Mouse (Mus musculus): ENCODE results near the gene Snrpa1. TPM values are rescaled to one million over a fixed set of nuclear protein-coding genes. Genes with fewer than 3 reads are reported as not detected.

Gene Snrpa1
- polyA plus RNA-seq, 1 experiment from 2014 or later, result 252 TPM

DNA sequence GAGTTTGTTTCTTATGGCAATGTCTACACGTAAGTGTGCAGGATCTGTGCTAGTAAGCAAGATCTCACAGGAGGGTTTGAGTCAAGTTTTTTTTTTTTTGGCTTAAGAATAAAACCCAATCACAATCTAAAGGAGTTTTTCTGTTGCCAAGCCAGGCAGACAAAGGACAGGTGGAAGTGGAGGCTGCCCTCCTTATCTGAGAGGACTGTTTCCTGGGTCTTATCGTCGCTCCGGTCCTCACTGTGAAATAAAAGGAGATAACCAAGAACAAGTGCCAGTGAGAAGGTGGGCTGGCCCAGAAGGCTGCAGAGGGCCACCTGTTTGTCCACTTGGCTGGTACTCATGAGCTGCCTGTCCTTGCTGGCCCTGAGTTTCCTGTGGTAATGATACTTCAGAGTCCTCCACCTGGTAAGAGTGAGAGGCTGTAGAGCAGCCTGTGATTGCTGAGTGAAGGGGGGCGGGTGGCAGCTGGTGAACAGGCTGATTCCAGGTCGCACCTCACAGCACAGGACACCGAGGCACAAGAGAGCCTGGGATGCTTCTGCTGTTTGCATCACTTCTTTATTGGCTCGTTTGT is 58.2 kb downstream of the Snrpa1 start:
- WGBS, result 65% methylated on average over 8 of the region's 8 CpGs
- H3K9ac ChIP-seq (replicated peaks), result no peak overlapping the region
- ATAC-seq (ENCODE audit: insufficient number of reproducible peaks, insufficient read depth, low FRiP score, low TSS enrichment, low read depth), result no peak
- no peak overlapping the region for H3K27ac ChIP-seq
- no peaks in the 10 kb centered on the region for H3K27me3 ChIP-seq
- H3K9me3 ChIP-seq, result no peaks in the 10 kb centered on the region
- no peak overlapping the region for H3K4me2 ChIP-seq
- H3K4me1 ChIP-seq (replicated peaks), result peaks cover 51% of the 10 kb centered on the region
- H3K36me3 ChIP-seq, result peaks cover 16% of the 10 kb centered on the region; the same call in 1 of the 2 replicates
- H3K4me3 ChIP-seq (replicated peaks), result no peak overlapping the region

DNA sequence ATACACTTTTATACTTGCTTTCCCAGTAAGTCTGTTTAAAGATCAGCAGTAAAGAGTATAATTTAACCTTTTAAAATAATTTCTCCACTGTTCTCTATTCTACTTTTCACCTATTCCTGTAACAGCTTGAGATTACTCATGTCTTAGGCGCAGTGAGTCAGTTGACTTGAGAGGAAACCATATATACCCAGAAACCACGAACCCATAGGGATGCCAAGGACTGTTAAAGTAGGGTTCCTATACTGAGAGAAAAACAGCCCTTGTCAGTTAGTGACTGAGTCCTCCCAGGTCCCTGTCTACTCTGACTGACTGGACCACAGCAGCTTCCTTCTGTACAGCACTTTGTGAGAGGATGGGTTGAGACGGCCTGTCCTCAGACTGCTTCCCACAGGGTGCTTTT is 59.2 kb downstream of the Snrpa1 start:
- Histone ChIP-seq H3K4me1 (replicated peaks) (peaks cover 44% of the 10 kb centered on the region), H3K9me3 (no peaks in the 10 kb centered on the region), H3K27me3 (no peaks in the 10 kb centered on the region), H3K9ac (replicated peaks) (no peak overlapping the region), H3K27ac (no peak overlapping the region), H3K4me2 (no peak overlapping the region), H3K4me3 (replicated peaks) (no peak overlapping the region), H3K36me3 (peaks cover 11% of the 10 kb centered on the region; the same call in 1 of the 2 replicates)
- WGBS, result 86% methylated on average over 3 of the region's 3 CpGs
- ATAC-seq (ENCODE audit: insufficient number of reproducible peaks, insufficient read depth, low FRiP score, low TSS enrichment, low read depth), result no peak

DNA sequence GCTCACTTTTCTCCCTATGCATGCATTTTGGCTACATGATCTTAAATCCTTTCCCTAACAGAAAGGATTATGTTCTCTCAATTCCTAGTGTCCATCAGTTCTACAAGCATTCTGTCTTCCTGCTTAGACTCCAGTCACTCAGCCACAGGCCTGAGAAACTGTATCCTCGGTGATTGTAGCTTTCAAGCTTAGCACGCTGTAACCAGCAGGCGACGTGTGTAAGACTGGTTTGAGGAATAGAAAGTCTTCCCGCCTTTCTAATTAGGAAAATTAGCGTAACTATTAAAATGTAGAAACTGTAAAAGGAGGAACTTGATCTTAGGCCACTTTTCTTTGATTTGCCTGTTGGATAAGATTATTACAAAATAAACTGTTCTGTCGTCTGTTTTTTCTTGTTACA is 60.0 kb downstream of the Snrpa1 start:
- peaks cover 11% of the 10 kb centered on the region; the same call in 1 of the 2 replicates for H3K36me3 ChIP-seq
- no peak overlapping the region for H3K4me3 ChIP-seq (replicated peaks)
- 76% methylated on average over 7 of the region's 7 CpGs for WGBS
- H3K27ac ChIP-seq, result no peak overlapping the region
- H3K4me1 ChIP-seq (replicated peaks), result peaks cover 37% of the 10 kb centered on the region
- no peaks in the 10 kb centered on the region for H3K27me3 ChIP-seq
- H3K9ac ChIP-seq (replicated peaks), result no peak overlapping the region
- no peaks in the 10 kb centered on the region for H3K9me3 ChIP-seq
- no peak overlapping the region for H3K4me2 ChIP-seq
- no peak for ATAC-seq (ENCODE audit: insufficient number of reproducible peaks, insufficient read depth, low FRiP score, low TSS enrichment, low read depth)

DNA sequence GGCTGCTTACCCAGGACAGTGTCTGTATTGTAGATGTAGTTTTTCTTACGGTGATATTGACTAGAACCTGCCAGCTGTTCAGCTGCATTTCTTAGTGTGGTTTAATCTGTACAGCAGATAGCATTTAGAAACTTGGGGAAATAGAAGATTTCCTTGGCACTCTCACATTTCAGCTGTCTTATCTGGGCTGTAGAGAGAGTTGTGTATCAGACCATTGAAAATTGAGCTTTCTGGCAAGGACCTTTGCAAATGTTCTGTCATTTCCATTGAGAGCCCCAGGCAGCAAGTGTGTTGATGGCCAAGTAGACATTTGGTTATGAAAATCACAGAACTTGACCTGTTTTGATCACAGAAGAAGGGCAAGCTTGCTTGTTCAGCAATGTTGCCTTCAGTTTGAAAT is 61.3 kb downstream of the Snrpa1 start:
- H3K27ac ChIP-seq, result no peak overlapping the region
- WGBS, result 80% methylated on average over 1 of the region's 1 CpGs
- no peak overlapping the region for H3K4me3 ChIP-seq (replicated peaks)
- no peaks in the 10 kb centered on the region for H3K27me3 ChIP-seq
- peaks cover 8% of the 10 kb centered on the region for H3K36me3 ChIP-seq
- H3K4me1 ChIP-seq (replicated peaks), result peaks cover 34% of the 10 kb centered on the region
- no peak overlapping the region for H3K4me2 ChIP-seq
- H3K9me3 ChIP-seq, result no peaks in the 10 kb centered on the region
- H3K9ac ChIP-seq (replicated peaks), result no peak overlapping the region
- no peak for ATAC-seq (ENCODE audit: insufficient number of reproducible peaks, insufficient read depth, low FRiP score, low TSS enrichment, low read depth)

DNA sequence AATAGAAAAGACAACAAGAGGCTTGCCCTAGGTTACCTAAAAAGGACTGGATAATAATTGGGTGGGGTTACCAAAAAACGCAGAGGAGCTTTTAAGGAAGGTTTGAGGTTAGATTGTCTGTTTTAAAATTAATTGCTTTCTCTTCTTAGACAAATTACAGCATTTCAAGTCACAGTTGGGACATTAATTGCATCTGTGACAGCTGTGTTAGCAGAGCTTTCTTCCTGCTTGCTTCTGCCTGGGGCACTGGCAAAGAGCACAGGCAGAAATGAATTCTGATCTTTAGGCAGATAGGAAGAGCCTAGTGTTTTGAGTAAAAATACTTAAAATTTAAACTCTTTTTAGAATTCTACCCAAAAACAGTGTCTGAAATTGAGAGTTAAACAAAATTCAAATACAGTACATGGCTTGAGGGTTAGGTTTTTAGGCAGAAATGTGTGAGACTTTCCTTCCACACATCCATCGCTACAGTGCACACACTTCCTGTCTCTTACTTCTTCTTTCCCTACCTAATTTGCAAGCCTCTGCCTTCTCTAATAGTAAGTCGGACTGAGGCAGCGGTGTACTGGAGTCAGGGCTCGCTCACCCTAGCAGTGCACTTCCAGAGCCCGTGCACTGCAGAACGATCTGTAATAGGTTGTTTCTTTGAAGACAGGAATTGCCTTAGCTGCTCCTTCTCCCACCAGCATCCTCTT is 62.0 kb downstream of the Snrpa1 start:
- Histone ChIP-seq H3K27me3 (no peaks in the 10 kb centered on the region), H3K4me1 (replicated peaks) (peaks cover 34% of the 10 kb centered on the region), H3K27ac (no peak overlapping the region), H3K36me3 (peaks cover 15% of the 10 kb centered on the region), H3K4me2 (0 out of 2 replicates have a peak overlapping the region, but pooled peaks have one; percentile 10), H3K4me3 (replicated peaks) (no peak overlapping the region), H3K9ac (replicated peaks) (no peak overlapping the region), H3K9me3 (no peaks in the 10 kb centered on the region)
- no peak for ATAC-seq (ENCODE audit: insufficient number of reproducible peaks, insufficient read depth, low FRiP score, low TSS enrichment, low read depth)
- 52% methylated on average over 7 of the region's 7 CpGs for WGBS

Other genes starting within 250 kb of the Snrpa1 start
- 6.1 and 7.3 TPM in 2 replicates for gene Pcsk6, start 197.3 kb upstream of the Snrpa1 start, polyA plus RNA-seq (2016; fragmentation: Nextera tagmentation; extraction: Ambion mirVana)
- gene Gm45213, start 15.4 kb upstream of the Snrpa1 start, polyA plus RNA-seq (2016; fragmentation: Nextera tagmentation; extraction: Ambion mirVana), result not detected in 2 replicates
- gene Selenos, start 20.6 kb downstream of the Snrpa1 start, polyA plus RNA-seq (2016; fragmentation: Nextera tagmentation; extraction: Ambion mirVana), result 87.0 and 88.9 TPM in 2 replicates
- gene Chsy1, start 50.5 kb downstream of the Snrpa1 start, polyA plus RNA-seq (2016; fragmentation: Nextera tagmentation; extraction: Ambion mirVana), result 20.7 and 23.0 TPM in 2 replicates